Mouse (Mus musculus) G1E (cell line): ENCODE measurements around the gene Rassf1. TPM values are rescaled to one million over a fixed set of nuclear protein-coding genes. Genes with fewer than 3 reads are reported as not detected.

Experiments used
- ATAC-seq: 2 replicates; pipeline ENCODE4 v1.8.0; 2016; ENCODE audit warnings: mild to moderate bottlenecking; ENCODE audit not compliant: insufficient number of reproducible peaks, poor library complexity, low FRiP score, severe bottlenecking; ENCODE audit errors: extremely low read depth
- DNase-seq: peaks from one replicate; pipeline ENCODE4 v3.0.0; 2012; ENCODE audit warnings: low spot score
- H3K27me3 ChIP-seq: 2 replicates; pipeline ENCODE4 v1.6.1; 2012; ENCODE audit warnings: mild to moderate bottlenecking, low read length, inconsistent platforms; ENCODE audit not compliant: insufficient read depth
- H3K36me3 ChIP-seq: replicated peaks from 2 replicates; pipeline ENCODE3; 2012; ENCODE audit warnings: mild to moderate bottlenecking, inconsistent platforms
- H3K4me1 ChIP-seq: 2 replicates; pipeline ENCODE4 v1.6.1; 2012; ENCODE audit warnings: low read depth, low read length, inconsistent platforms, mixed read lengths; ENCODE audit not compliant: insufficient read depth
- H3K4me3 ChIP-seq: 2 replicates; pipeline ENCODE4 v1.5.1; 2012; ENCODE audit warnings: low read depth, mild to moderate bottlenecking, inconsistent platforms, low read length, moderate library complexity, mixed read lengths
- H3K9me3 ChIP-seq: replicated peaks from 2 replicates; pipeline ENCODE4 v1.6.1; 2012; ENCODE audit warnings: inconsistent platforms
- CTCF ChIP-seq: IDR thresholded peaks from 2 replicates; pipeline ENCODE4 v1.5.1; 2012; ENCODE audit warnings: low read depth, low read length, inconsistent platforms, mixed read lengths
- GATA1 ChIP-seq: IDR thresholded peaks from 2 replicates; pipeline ENCODE4 v1.6.1; 2012; ENCODE audit warnings: borderline replicate concordance, low read length, inconsistent platforms, mixed read lengths
- GATA2 ChIP-seq: IDR thresholded peaks from 2 replicates; pipeline ENCODE4 v1.6.1; 2012; ENCODE audit warnings: low read depth, low read length, inconsistent platforms, borderline replicate concordance
- POLR2AphosphoS5 ChIP-seq: IDR thresholded peaks from 2 replicates; pipeline ENCODE4 v1.6.1; 2012; ENCODE audit warnings: low read depth, low read length, inconsistent platforms; ENCODE audit not compliant: insufficient replicate concordance
- TAL1 ChIP-seq: conservative IDR thresholded peaks from 2 replicates; pipeline ENCODE4 v1.6.1; 2012; ENCODE audit warnings: low read depth, low read length, inconsistent platforms, mixed read lengths
- polyA plus RNA-seq: library from polyadenylated mRNA; stranded (reverse); fragments of >175 nt; gene quantifications from 2 replicates; pipeline ENCODE4 v1.2.3, GENCODE M21; 2012
- total RNA-seq, 2 experiments: library from RNA; stranded (forward) in 1 of 2; stranded (reverse) in 1 of 2; fragments of 200-1000 nt in 1 of 2; fragments of >200 nt in 1 of 2; fragmentation: Nextera tagmentation in 1 of 2; gene quantifications; 2 replicates each; pipeline ENCODE4 v1.2.3; 2014 to 2017

Rassf1 gene
- total and polyA plus RNA-seq, 3 experiments: 12.1 to 29.5 (median 15.4) TPM

GRCm38 (mm10) chr9:107601275-107601674 lies 49.9 kb downstream of the Rassf1 start:
- Histone ChIP-seq H3K4me1 (peaks cover 52% of the 10 kb centered on the region), H3K36me3 (peaks cover 3% of the 10 kb centered on the region), H3K27me3 (peaks cover 76% of the 10 kb centered on the region), H3K9me3 (no peaks in the 10 kb centered on the region), H3K4me3 (no peak overlapping the region)
- no peak for DNase-seq
- TF ChIP-seq GATA2: no peak
- no peak for TF ChIP-seq CTCF
- no peak for TF ChIP-seq GATA1
- TF ChIP-seq POLR2AphosphoS5: no peak
- TF ChIP-seq TAL1: no peak
- ATAC-seq: no peak

GRCm38 (mm10) chr9:107602068-107602648 lies 50.8 kb downstream of the Rassf1 start:
- Histone ChIP-seq H3K27me3 (peaks cover 84% of the 10 kb centered on the region), H3K4me1 (peaks cover 56% of the 10 kb centered on the region), H3K9me3 (no peaks in the 10 kb centered on the region), H3K4me3 (no peak overlapping the region; the same call in 1 of the 2 replicates), H3K36me3 (no peaks in the 10 kb centered on the region)
- DNase-seq: peak; percentile 46
- ATAC-seq: peak; percentile 54
- TF ChIP-seq GATA1 (no peak), CTCF (peak; percentile 95)

- Histone ChIP-seq H3K4me1 (peaks cover 64% of the 10 kb centered on the region), H3K36me3 (no peaks in the 10 kb centered on the region), H3K27me3 (peaks cover 83% of the 10 kb centered on the region), H3K4me3 (no peak overlapping the region), H3K9me3 (no peaks in the 10 kb centered on the region)
- DNase-seq: no peak
- TF ChIP-seq POLR2AphosphoS5: no peak
- TF ChIP-seq GATA1: no peak
- TF ChIP-seq GATA2: no peak
- no peak for TF ChIP-seq TAL1
- TF ChIP-seq CTCF: no peak
- no peak for ATAC-seq
Observed at GRCm38 (mm10) chr9:107603251-107603650, 51.9 kb downstream of the Rassf1 start.

DNA sequence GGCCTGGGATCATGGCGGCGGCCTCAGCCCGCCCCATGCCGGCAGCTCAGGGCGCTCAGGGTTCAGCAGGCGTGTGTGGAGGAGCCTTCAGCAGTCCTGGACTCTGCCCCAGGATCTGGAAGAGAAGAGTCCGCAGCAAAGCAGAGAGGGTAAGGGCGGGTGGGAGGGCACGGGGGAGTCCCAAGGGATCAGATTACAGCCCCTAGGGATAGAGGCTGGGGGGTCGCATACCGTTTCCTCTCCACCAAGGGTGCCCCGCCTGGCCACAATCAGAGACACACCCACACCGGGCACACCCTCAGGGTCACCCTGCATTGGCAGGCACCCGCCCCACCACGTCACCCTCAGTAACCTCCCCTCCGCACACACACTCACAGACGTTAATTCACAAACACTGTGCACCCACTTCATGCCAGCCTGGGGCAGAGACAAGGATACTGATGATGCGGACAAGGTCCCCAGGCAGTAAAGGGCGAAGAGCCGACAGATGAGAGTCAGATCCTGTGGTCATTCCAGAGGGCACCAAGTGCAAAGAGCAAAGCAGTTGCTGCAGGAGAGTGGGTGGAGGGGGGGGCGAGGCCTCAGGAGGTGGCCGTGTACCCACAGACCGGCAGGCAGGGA lies 53.8 kb downstream of the Rassf1 start:
- TF ChIP-seq TAL1: no peak
- ATAC-seq (no peak), DNase-seq (no peak)
- peaks cover 71% of the 10 kb centered on the region for H3K4me1 ChIP-seq
- H3K9me3 ChIP-seq: no peaks in the 10 kb centered on the region
- H3K4me3 ChIP-seq: no peak overlapping the region
- peaks cover 76% of the 10 kb centered on the region for H3K27me3 ChIP-seq
- H3K36me3 ChIP-seq: no peaks in the 10 kb centered on the region

- ATAC-seq (no peak), DNase-seq (no peak)
- TF ChIP-seq POLR2AphosphoS5 (no peak), GATA1 (no peak), TAL1 (no peak), GATA2 (no peak), CTCF (no peak)
- H3K9me3 ChIP-seq: no peaks in the 10 kb centered on the region
- H3K27me3 ChIP-seq: peaks cover 63% of the 10 kb centered on the region
- no peaks in the 10 kb centered on the region for H3K36me3 ChIP-seq
- peaks cover 67% of the 10 kb centered on the region for H3K4me1 ChIP-seq
- no peak overlapping the region; the same call in 1 of the 2 replicates for H3K4me3 ChIP-seq
Observed at GRCm38 (mm10) chr9:107606591-107606990, 55.2 kb downstream of the Rassf1 start.

GRCm38 (mm10) chr9:107607036-107607435 lies 55.7 kb downstream of the Rassf1 start:
- no peak overlapping the region; the same call in 1 of the 2 replicates for H3K4me3 ChIP-seq
- no peak for ATAC-seq
- H3K4me1 ChIP-seq: peaks cover 67% of the 10 kb centered on the region
- no peak for DNase-seq
- TF ChIP-seq POLR2AphosphoS5: no peak
- TF ChIP-seq TAL1: no peak
- peaks cover 60% of the 10 kb centered on the region for H3K27me3 ChIP-seq
- no peaks in the 10 kb centered on the region for H3K9me3 ChIP-seq
- no peaks in the 10 kb centered on the region for H3K36me3 ChIP-seq
